ENCODE assay signal across 9 mouse cellular contexts in the genomic region with DNA sequence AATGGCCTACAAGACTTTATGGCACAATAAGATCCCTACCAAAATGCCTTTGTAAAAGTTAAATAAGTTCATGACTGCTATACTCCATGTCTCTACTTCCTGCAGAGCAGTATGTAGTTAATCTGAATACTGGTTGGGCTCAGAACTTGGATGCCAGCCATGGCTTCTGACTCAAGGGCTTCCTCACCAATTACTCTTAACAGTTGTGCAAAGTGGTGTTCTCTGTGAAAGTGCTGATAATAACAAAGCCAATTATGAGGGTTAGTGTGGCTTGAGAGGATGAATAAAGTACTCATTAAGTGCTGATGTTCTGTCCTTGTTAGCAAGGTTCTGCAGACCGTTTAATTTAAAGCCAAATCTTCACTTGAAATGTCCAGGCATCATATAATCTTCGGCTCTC. TPM values are rescaled to one million over a fixed set of nuclear protein-coding genes. Genes with fewer than 3 reads are reported as not detected.
A peak's percentile ranks its signal among the peaks of the same experiment; 100 is the strongest.
DNase-seq lines count a peak whose midpoint lies in the region; ATAC-seq and TF ChIP-seq lines count a peak whose summit lies in the region.
"Had no signal": no experiment of that assay in that cellular context is flagged by ENCODE, and none has a peak within 500 bp of the region (broad histone marks: within the 10 kb centered on the region; RNA-seq: fewer than 3 reads in every experiment).

No protein-coding gene starts in this region.

- no peak for TF ChIP-seq CTCF in kidney, adult 2 months (conservative IDR thresholded peaks at IDR 0.05; ENCODE audit: insufficient read depth, insufficient read length, low read depth, low read length)
- no peak for TF ChIP-seq CTCF in embryonic fibroblast, embryonic 13.5 days (IDR thresholded peaks at IDR 0.05; ENCODE audit: borderline replicate concordance, insufficient read depth, low read length)

- H3K4me3 ChIP-seq in kidney, adult 2 months (ENCODE audit: insufficient read depth, low read depth, low read length), result no peak overlapping the region
- H3K4me3 ChIP-seq in kidney, embryonic 15.5 days (replicated peaks), result no peak overlapping the region
- no peak overlapping the region for H3K4me3 ChIP-seq in embryonic fibroblast, embryonic 13.5 days (ENCODE audit: insufficient read depth, low read length)
- H3K4me3 ChIP-seq in midbrain, embryonic 11.5 days (ENCODE audit: low read depth, low read length), result no peak overlapping the region
- H3K4me3 ChIP-seq: erythroblast, embryonic 14.5 days; liver, embryonic 15.5 days had no signal

- H3K9me3 ChIP-seq in kidney, embryonic 15.5 days (replicated peaks), result peaks cover 11% of the 10 kb centered on the region; the same call in 1 of the 2 replicates
- H3K9me3 ChIP-seq in midbrain, embryonic 11.5 days (ENCODE audit: control insufficient read depth, low read length), result no peaks in the 10 kb centered on the region
- H3K9me3 ChIP-seq: liver, embryonic 15.5 days had no signal

- TF ChIP-seq POLR2A in kidney, adult 2 months (IDR thresholded peaks at IDR 0.05; ENCODE audit: low read depth, low read length), result no peak
- TF ChIP-seq POLR2A in embryonic fibroblast, embryonic 13.5 days (IDR thresholded peaks at IDR 0.05; ENCODE audit: low read depth, low read length), result no peak

- H3K4me1 ChIP-seq in kidney, adult 2 months (ENCODE audit: control insufficient read depth, insufficient read depth, low read length), result no peaks in the 10 kb centered on the region
- no peaks in the 10 kb centered on the region for H3K4me1 ChIP-seq in kidney, embryonic 15.5 days
- peaks cover 6% of the 10 kb centered on the region; the same call in 1 of the 2 replicates for H3K4me1 ChIP-seq in embryonic fibroblast, embryonic 13.5 days (ENCODE audit: control insufficient read depth, insufficient read depth, low read length)
- no peaks in the 10 kb centered on the region for H3K4me1 ChIP-seq in midbrain, embryonic 11.5 days (ENCODE audit: control insufficient read depth, insufficient read depth, low read length)
- H3K4me1 ChIP-seq: liver, embryonic 15.5 days had no signal

- ATAC-seq in kidney, embryonic 15.5 days (replicated peaks; ENCODE audit: low FRiP score), result no peak; the same call in 1 of the 2 replicates
- no peak for ATAC-seq in midbrain, embryonic 11.5 days (ENCODE audit: low FRiP score)

- H3K27me3 ChIP-seq in kidney, adult 2 months (replicated peaks; ENCODE audit: control insufficient read depth, insufficient read depth, low read length), result no peaks in the 10 kb centered on the region
- no peaks in the 10 kb centered on the region for H3K27me3 ChIP-seq in kidney, embryonic 15.5 days
- H3K27me3 ChIP-seq in midbrain, embryonic 11.5 days (ENCODE audit: control insufficient read depth, insufficient read depth, low read length), result no peaks in the 10 kb centered on the region
- H3K27me3 ChIP-seq: liver, embryonic 15.5 days had no signal

- no peak overlapping the region for H3K9ac ChIP-seq in kidney, embryonic 15.5 days
- no peak overlapping the region for H3K9ac ChIP-seq in midbrain, embryonic 11.5 days (ENCODE audit: low read length)
- H3K9ac ChIP-seq: liver, embryonic 15.5 days had no signal

- no peak overlapping the region for H3K27ac ChIP-seq in kidney, adult 2 months (ENCODE audit: insufficient read depth, low read depth, low read length)
- H3K27ac ChIP-seq in kidney, embryonic 15.5 days, result no peak overlapping the region
- H3K27ac ChIP-seq in embryonic fibroblast, embryonic 13.5 days (ENCODE audit: insufficient read depth, low read length), result peak overlapping the region; percentile 64; the same call in 1 of the 2 replicates
- no peak overlapping the region for H3K27ac ChIP-seq in midbrain, embryonic 11.5 days (ENCODE audit: low read depth, low read length)
- H3K27ac ChIP-seq: liver, embryonic 15.5 days had no signal

- no peak overlapping the region for H3K4me2 ChIP-seq in kidney, embryonic 15.5 days
- H3K4me2 ChIP-seq in midbrain, embryonic 11.5 days, result no peak overlapping the region
- H3K4me2 ChIP-seq: liver, embryonic 15.5 days had no signal

- 67% methylated on average over 2 of the region's 2 CpGs for WGBS in kidney, adult 2 months
- WGBS in kidney, embryonic 15.5 days, result 75% methylated on average over 2 of the region's 2 CpGs
- WGBS in midbrain, embryonic 11.5 days, result 93% methylated on average over 2 of the region's 2 CpGs

- no peaks in the 10 kb centered on the region for H3K36me3 ChIP-seq in kidney, adult 2 months (ENCODE audit: control insufficient read depth, insufficient read depth, low read length)
- H3K36me3 ChIP-seq in kidney, embryonic 15.5 days, result no peaks in the 10 kb centered on the region
- no peaks in the 10 kb centered on the region for H3K36me3 ChIP-seq in midbrain, embryonic 11.5 days (ENCODE audit: control insufficient read depth, insufficient read depth, low read length)
- H3K36me3 ChIP-seq: liver, embryonic 15.5 days had no signal

- peak; percentile 23 for DNase-seq in kidney, adult 2 months
- peak; percentile 86 for DNase-seq in NIH3T3 (ENCODE audit: low read depth)
- peak; percentile 16 for DNase-seq in lung, postnatal 25 days (ENCODE audit: low spot score)
- no peak for DNase-seq in right cerebral cortex, postnatal 4 days
- DNase-seq in midbrain, embryonic 11.5 days (ENCODE audit: low spot score, missing footprints), result no peak

RNA-seq across cellular contexts. Expression of a gene that starts 31.4 kb away (rescaled TPM):
- not detected in 2 replicates for polyA plus RNA-seq in kidney, adult 2 months (2012; rRNA removed)
- 0.14 and 0.31 TPM in 2 replicates for polyA plus RNA-seq in kidney, embryonic 15.5 days (2015; fragmentation: Nextera tagmentation; extraction: Ambion mirVana)
- polyA plus RNA-seq in embryonic fibroblast, embryonic 13.5 days (2011; ENCODE audit: insufficient read length, low read depth, missing spikeins), result not detected in 2 replicates
- polyA plus RNA-seq in midbrain, embryonic 11.5 days (2014; fragmentation: Nextera tagmentation; extraction: Ambion mirVana), result 1.4 and 2.1 TPM in 2 replicates
- polyA plus RNA-seq: erythroblast, embryonic 14.5 days; liver, embryonic 15.5 days had no signal

Comparison
In these comparisons a context has a peak if more than half of its experiments do, and no peak if none do; other contexts are left out.
1. DNase-seq: peak in kidney, adult 2 months (single experiment), NIH3T3 (single experiment) and lung, postnatal 25 days (single experiment); none in right cerebral cortex, postnatal 4 days (single experiment) and midbrain, embryonic 11.5 days (single experiment).